Mouse (Mus musculus) liver, embryonic 11.5 days (tissue): ENCODE data around the gene Sptbn1. TPM values are rescaled to one million over a fixed set of nuclear protein-coding genes. Genes with fewer than 3 reads are reported as not detected.

ENCODE experiments used
- ATAC-seq: fragments of 200-750 bp; cut with Nextera tagmentation; replicated peaks from 2 replicates; pipeline ENCODE4 v1.8.0; 2017; ENCODE audit warnings: moderate number of reproducible peaks, mild to moderate bottlenecking, moderate TSS enrichment, moderate library complexity; ENCODE audit not compliant: low FRiP score
- DNase-seq: peaks from one replicate; pipeline ENCODE4 v3.0.0-alpha.2; 2017; ENCODE audit warnings: low spot score
- H3K27ac ChIP-seq: fragments of 300-500 bp; sonication (generic); 2 replicates; pipeline ENCODE4 v1.5.1; 2014; ENCODE audit warnings: mild to moderate bottlenecking, low read depth, low read length, control low read depth
- H3K27me3 ChIP-seq: fragments of 300-500 bp; sonication (generic); replicated peaks from 2 replicates; pipeline ENCODE4 v1.6.1; 2014; ENCODE audit warnings: low read length, mixed read lengths; ENCODE audit not compliant: control insufficient read depth, insufficient read depth
- H3K36me3 ChIP-seq: fragments of 300-500 bp; sonication (generic); 2 replicates; pipeline ENCODE4 v1.6.1; 2014; ENCODE audit warnings: mild to moderate bottlenecking, low read length, moderate library complexity, mixed read lengths; ENCODE audit not compliant: control insufficient read depth, insufficient read depth
- H3K4me1 ChIP-seq: fragments of 300-500 bp; sonication (generic); replicated peaks from 2 replicates; pipeline ENCODE4 v1.6.1; 2014; ENCODE audit warnings: low read length, mixed read lengths; ENCODE audit not compliant: control insufficient read depth, insufficient read depth
- H3K4me2 ChIP-seq: fragments of 300-500 bp; sonication (generic); 2 replicates; pipeline ENCODE4 v1.6.1; 2014; ENCODE audit warnings: mild to moderate bottlenecking, control low read depth, moderate library complexity
- H3K4me3 ChIP-seq: fragments of 300-500 bp; sonication (generic); 2 replicates; pipeline ENCODE4 v1.5.1; 2014; ENCODE audit warnings: low read depth, low read length, control low read depth
- H3K9ac ChIP-seq: fragments of 300-500 bp; sonication (generic); 2 replicates; pipeline ENCODE4 v1.6.1; 2014; ENCODE audit warnings: low read depth, low read length, control low read depth
- H3K9me3 ChIP-seq: fragments of 300-500 bp; sonication (generic); 2 replicates; pipeline ENCODE4 v1.6.1; 2016; ENCODE audit warnings: low read length, inconsistent platforms, mixed read lengths; ENCODE audit not compliant: control insufficient read depth
- WGBS: fragments of 180-500 bp; shearing (Covaris S2); extraction: QIAGEN DNeasy Blood & Tissue Kit; methylation state at CpG from one replicate; pipeline ENCODE4 v1.1.7; 2014; 5-methylcytosine and 5-hydroxymethylcytosine counted together
- polyA plus RNA-seq: library from polyadenylated mRNA; unstranded; fragments of >200 nt; fragmentation: Nextera tagmentation; extraction: Ambion mirVana; gene quantifications from 2 replicates; pipeline ENCODE4 v1.2.1, GENCODE M21; 2014

Gene Sptbn1
- polyA plus RNA-seq, 1 experiment from 2014 or later, result 45.8 TPM

GRCm38 (mm10) chr11:30177145-30177840 lies 90.7 kb downstream of the Sptbn1 start:
- ATAC-seq, result no peak
- Histone ChIP-seq H3K9me3 (no peaks in the 10 kb centered on the region), H3K4me2 (no peak overlapping the region), H3K4me3 (no peak overlapping the region), H3K4me1 (peaks cover 13% of the 10 kb centered on the region), H3K36me3 (no peaks in the 10 kb centered on the region), H3K9ac (no peak overlapping the region), H3K27me3 (no peaks in the 10 kb centered on the region), H3K27ac (no peak overlapping the region)
- DNase-seq, result no peak
- WGBS, result 57% methylated on average over 5 of the region's 5 CpGs

- ATAC-seq, result no peak
- Histone ChIP-seq H3K9ac (no peak overlapping the region), H3K27ac (no peak overlapping the region), H3K36me3 (no peaks in the 10 kb centered on the region), H3K4me2 (no peak overlapping the region), H3K4me3 (no peak overlapping the region), H3K9me3 (no peaks in the 10 kb centered on the region), H3K27me3 (no peaks in the 10 kb centered on the region), H3K4me1 (peaks cover 13% of the 10 kb centered on the region)
- 62% methylated on average over 3 of the region's 3 CpGs for WGBS
- DNase-seq, result no peak
These were observed 91.9 kb downstream of the Sptbn1 start for GRCm38 (mm10) chr11:30176111-30176510.

GRCm38 (mm10) chr11:30175623-30176022 lies 92.4 kb downstream of the Sptbn1 start:
- no peak overlapping the region for H3K4me3 ChIP-seq
- H3K9ac ChIP-seq, result no peak overlapping the region
- no peaks in the 10 kb centered on the region for H3K27me3 ChIP-seq
- ATAC-seq (no peak), DNase-seq (no peak)
- no peak overlapping the region for H3K4me2 ChIP-seq
- no peaks in the 10 kb centered on the region for H3K36me3 ChIP-seq
- H3K9me3 ChIP-seq, result no peaks in the 10 kb centered on the region
- peaks cover 13% of the 10 kb centered on the region for H3K4me1 ChIP-seq
- H3K27ac ChIP-seq, result no peak overlapping the region
- WGBS, result 70% methylated on average over 1 of the region's 1 CpGs

GRCm38 (mm10) chr11:30171586-30172178 lies 96.3 kb downstream of the Sptbn1 start:
- Histone ChIP-seq H3K27ac (no peak overlapping the region), H3K9ac (no peak overlapping the region), H3K4me1 (peaks cover 14% of the 10 kb centered on the region), H3K27me3 (no peaks in the 10 kb centered on the region), H3K36me3 (no peaks in the 10 kb centered on the region), H3K9me3 (no peaks in the 10 kb centered on the region), H3K4me2 (no peak overlapping the region), H3K4me3 (no peak overlapping the region)
- WGBS, result 82% methylated on average over 4 of the region's 4 CpGs
- no peak for ATAC-seq
- DNase-seq, result no peak

- Histone ChIP-seq H3K4me2 (no peak overlapping the region), H3K27ac (no peak overlapping the region), H3K36me3 (no peaks in the 10 kb centered on the region), H3K4me3 (no peak overlapping the region), H3K4me1 (peaks cover 16% of the 10 kb centered on the region), H3K27me3 (no peaks in the 10 kb centered on the region), H3K9ac (no peak overlapping the region), H3K9me3 (no peaks in the 10 kb centered on the region)
- WGBS, result 79% methylated on average over 5 of the region's 5 CpGs
- DNase-seq (no peak), ATAC-seq (no peak)
These were observed 96.8 kb downstream of the Sptbn1 start for GRCm38 (mm10) chr11:30171184-30171583.

GRCm38 (mm10) chr11:30166551-30166922 lies 101.4 kb downstream of the Sptbn1 start:
- peaks cover 34% of the 10 kb centered on the region for H3K4me1 ChIP-seq
- WGBS, result 40% methylated on average over 4 of the region's 4 CpGs

GRCm38 (mm10) chr11:30165861-30166550 lies 102.0 kb downstream of the Sptbn1 start:
- Histone ChIP-seq H3K4me1 (peaks cover 39% of the 10 kb centered on the region), H3K36me3 (no peaks in the 10 kb centered on the region), H3K27me3 (no peaks in the 10 kb centered on the region), H3K4me3 (no peak overlapping the region), H3K27ac (peak overlapping the region; percentile 60), H3K9ac (peak overlapping the region; percentile 15; the same call in 1 of the 2 replicates), H3K9me3 (no peaks in the 10 kb centered on the region), H3K4me2 (peak overlapping the region; percentile 41)
- ATAC-seq (peak; percentile 100), DNase-seq (no peak)
- 27% methylated on average over 5 of the region's 5 CpGs for WGBS

More at GRCm38 (mm10) chr11:30166551-30166922, 101.4 kb downstream of the Sptbn1 start:
- no peaks in the 10 kb centered on the region for H3K9me3 ChIP-seq
- no peak overlapping the region for H3K4me3 ChIP-seq
- no peaks in the 10 kb centered on the region for H3K36me3 ChIP-seq
- no peaks in the 10 kb centered on the region for H3K27me3 ChIP-seq
- no peak for DNase-seq
- peak; percentile 28 for ATAC-seq
- H3K4me2 ChIP-seq, result peak overlapping the region; percentile 41
- H3K9ac ChIP-seq, result peak overlapping the region; percentile 15; the same call in 1 of the 2 replicates
- H3K27ac ChIP-seq, result peak overlapping the region; percentile 60

- H3K4me3 ChIP-seq, result no peak overlapping the region
- H3K27me3 ChIP-seq, result no peaks in the 10 kb centered on the region
- DNase-seq, result no peak
- 0 out of 2 replicates have a peak overlapping the region, but pooled peaks have one; percentile 6 for H3K27ac ChIP-seq
- H3K9me3 ChIP-seq, result no peaks in the 10 kb centered on the region
- H3K4me2 ChIP-seq, result no peak overlapping the region
- ATAC-seq, result no peak
- no peaks in the 10 kb centered on the region for H3K36me3 ChIP-seq
- peaks cover 51% of the 10 kb centered on the region for H3K4me1 ChIP-seq
- WGBS, result 58% methylated on average over 5 of the region's 5 CpGs
- H3K9ac ChIP-seq, result 0 out of 2 replicates have a peak overlapping the region, but pooled peaks have one; percentile 20
These were observed 103.3 kb downstream of the Sptbn1 start for GRCm38 (mm10) chr11:30164515-30165214.
